Comparison of ENCODE assay signal across 9 mouse cellular contexts in the genomic region with DNA sequence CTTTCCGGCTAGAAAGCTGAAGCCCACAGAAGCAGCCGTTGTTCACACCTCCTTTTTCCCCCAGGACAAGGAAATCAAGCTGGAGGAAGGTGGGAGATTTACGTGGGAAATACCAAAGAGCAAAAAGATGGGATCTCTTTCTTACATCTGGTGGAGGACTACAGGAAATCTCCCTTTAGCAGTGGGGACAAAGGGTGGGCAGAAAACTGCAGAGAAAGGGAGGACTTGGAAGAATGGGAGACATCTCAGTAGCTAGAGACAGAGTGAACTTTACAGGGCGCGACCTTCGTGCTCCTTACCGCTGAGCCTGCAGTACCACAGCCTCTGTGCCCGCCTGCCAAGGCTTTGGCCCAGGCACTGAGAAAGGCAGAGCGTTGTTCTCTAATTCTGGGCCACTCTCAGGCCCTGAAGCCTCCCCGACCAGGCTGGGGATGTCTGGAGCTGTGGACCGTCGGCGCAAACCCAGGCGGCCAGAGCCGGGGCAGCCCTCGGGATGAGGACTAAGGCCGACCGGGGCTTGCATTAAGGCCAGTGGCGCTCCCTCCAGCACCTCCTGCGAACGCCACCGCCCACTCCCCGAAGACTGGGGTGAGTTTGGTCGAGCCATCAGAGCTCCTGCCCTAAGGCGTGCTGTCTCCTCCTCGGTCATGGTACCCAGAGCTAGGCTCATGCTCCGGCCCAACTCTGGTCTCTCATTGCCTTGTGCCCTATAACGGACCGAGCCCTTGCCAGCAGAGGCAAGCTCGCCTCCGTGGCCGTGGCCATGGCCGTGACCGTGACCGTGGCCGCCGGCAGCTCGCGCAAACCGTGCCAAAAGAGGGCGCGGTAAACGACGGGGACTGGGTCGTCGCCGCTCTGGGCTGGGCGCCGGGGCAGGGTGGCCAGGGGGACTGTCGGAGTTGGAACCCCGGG. TPM values are rescaled to one million over a fixed set of nuclear protein-coding genes. Genes with fewer than 3 reads are reported as not detected.
A peak's percentile ranks its signal among the peaks of the same experiment; 100 is the strongest.
DNase-seq lines count a peak whose midpoint lies in the region; ATAC-seq and TF ChIP-seq lines count a peak whose summit lies in the region.
"Had no signal": no experiment of that assay in that cellular context is flagged by ENCODE, and none has a peak within 500 bp of the region (broad histone marks: within the 10 kb centered on the region; RNA-seq: fewer than 3 reads in every experiment).

No protein-coding gene starts in this region.

- ATAC-seq in heart, embryonic 15.5 days (replicated peaks; ENCODE audit: insufficient number of reproducible peaks, insufficient read depth, low FRiP score, low read depth): no peak
- ATAC-seq in forebrain, postnatal 0 days: no peak
- peak; percentile 15; the same call in 1 of the 2 replicates for ATAC-seq in midbrain, embryonic 11.5 days (ENCODE audit: low FRiP score)
- no peak for ATAC-seq in granulocyte monocyte progenitor cell, adult 5-6 weeks (replicated peaks; ENCODE audit: poor library complexity, severe bottlenecking)
- ATAC-seq in erythroblast, adult 5-6 weeks (replicated peaks; ENCODE audit: low FRiP score, poor library complexity, severe bottlenecking): no peak

- no peaks in the 10 kb centered on the region for H3K9me3 ChIP-seq in heart, embryonic 15.5 days (replicated peaks)
- no peaks in the 10 kb centered on the region for H3K9me3 ChIP-seq in MEL (replicated peaks; ENCODE audit: insufficient read depth, low read length)
- no peaks in the 10 kb centered on the region for H3K9me3 ChIP-seq in forebrain, postnatal 0 days (ENCODE audit: low read length)
- no peaks in the 10 kb centered on the region for H3K9me3 ChIP-seq in midbrain, embryonic 11.5 days (ENCODE audit: control insufficient read depth, low read length)

- no peak for TF ChIP-seq POLR2A in MEL (IDR thresholded peaks at IDR 0.05; ENCODE audit: control insufficient read depth in 1 of 2, insufficient read depth in 1 of 2, low read depth in 1 of 2, low read length in 2 of 2, poor library complexity in 1 of 2)

- H3K4me3 ChIP-seq in heart, embryonic 15.5 days: peak overlapping the region; percentile 55
- H3K4me3 ChIP-seq in MEL (ENCODE audit: control insufficient read depth in 1 of 2, insufficient read depth in 1 of 2, low read depth in 2 of 2, low read length in 2 of 2): peak overlapping the region in 1 of 2 experiments; percentile 56; a peak in 2 of 4 replicates
- peak overlapping the region; percentile 40 for H3K4me3 ChIP-seq in forebrain, postnatal 0 days (ENCODE audit: low read depth, low read length)
- peak overlapping the region; percentile 37 for H3K4me3 ChIP-seq in midbrain, embryonic 11.5 days (ENCODE audit: low read depth, low read length)

- H3K27me3 ChIP-seq in heart, embryonic 15.5 days: peaks cover 76% of the 10 kb centered on the region
- H3K27me3 ChIP-seq in MEL (ENCODE audit: control insufficient read depth in 1 of 2, insufficient read depth in 2 of 2, low read length in 2 of 2): peaks cover 0 to 7% of the 10 kb centered on the region in 2 experiments; a peak in 1 of 4 replicates
- H3K27me3 ChIP-seq in forebrain, postnatal 0 days (ENCODE audit: insufficient read depth, low read length): peaks cover 60% of the 10 kb centered on the region
- peaks cover 89% of the 10 kb centered on the region for H3K27me3 ChIP-seq in midbrain, embryonic 11.5 days (ENCODE audit: control insufficient read depth, insufficient read depth, low read length)

- no peaks in the 10 kb centered on the region for H3K36me3 ChIP-seq in heart, embryonic 15.5 days
- peaks cover 0 to 2% of the 10 kb centered on the region in 2 experiments; a peak in 2 of 4 replicates for H3K36me3 ChIP-seq in MEL (ENCODE audit: control insufficient read depth in 1 of 2, insufficient read depth in 2 of 2, low read length in 2 of 2)
- H3K36me3 ChIP-seq in forebrain, postnatal 0 days (ENCODE audit: insufficient read depth): no peaks in the 10 kb centered on the region
- H3K36me3 ChIP-seq in midbrain, embryonic 11.5 days (ENCODE audit: control insufficient read depth, insufficient read depth, low read length): no peaks in the 10 kb centered on the region

- H3K9ac ChIP-seq in heart, embryonic 15.5 days: peak overlapping the region; percentile 71
- H3K9ac ChIP-seq in MEL (ENCODE audit: control insufficient read depth, low read depth, low read length, poor library complexity, severe bottlenecking): peak overlapping the region; percentile 52; the same call in 1 of the 2 replicates
- H3K9ac ChIP-seq in forebrain, postnatal 0 days: peak overlapping the region; percentile 41; the same call in 1 of the 2 replicates
- H3K9ac ChIP-seq in midbrain, embryonic 11.5 days (ENCODE audit: low read length): no peak overlapping the region

- intact Hi-C loops in heart, postnatal 14 days (cut with DNase I): loop anchor here (5.0 kb wide), 1 partner anchor 40 kb away; no protein-coding TSS in a partner anchor

- no peak for TF ChIP-seq RAD21 in MEL (IDR thresholded peaks at IDR 0.05; ENCODE audit: low read depth, low read length)

- no peaks in the 10 kb centered on the region; the same call in 1 of the 2 replicates for H3K79me2 ChIP-seq in MEL (ENCODE audit: control insufficient read depth, insufficient read depth, low read length, poor library complexity)

- DNase-seq in heart, postnatal 14 days: no peak
- DNase-seq in MEL (ENCODE audit: low read depth, low spot score) (no peak), MN1 (ENCODE audit: low spot score) (no peak)
- DNase-seq in forebrain, postnatal 0 days: no peak
- peak; percentile 94 for DNase-seq in midbrain, embryonic 11.5 days (ENCODE audit: low spot score, missing footprints)

- 0 out of 2 replicates have a peak overlapping the region, but pooled peaks have one; percentile 2 for H3K27ac ChIP-seq in heart, embryonic 15.5 days
- H3K27ac ChIP-seq in MEL (ENCODE audit: control insufficient read depth, low read depth, low read length): no peak overlapping the region
- H3K27ac ChIP-seq in forebrain, postnatal 0 days (ENCODE audit: low read depth, low read length): no peak overlapping the region
- H3K27ac ChIP-seq in midbrain, embryonic 11.5 days (ENCODE audit: low read depth, low read length): no peak overlapping the region

- peak overlapping the region; percentile 89 for H3K4me2 ChIP-seq in heart, embryonic 15.5 days
- peak overlapping the region; percentile 68 for H3K4me2 ChIP-seq in forebrain, postnatal 0 days (ENCODE audit: low read depth)
- peak overlapping the region; percentile 60 for H3K4me2 ChIP-seq in midbrain, embryonic 11.5 days

- WGBS in heart, embryonic 15.5 days: 15% methylated on average over 51 of the region's 51 CpGs
- WGBS in forebrain, postnatal 0 days: 6% methylated on average over 51 of the region's 51 CpGs
- 3% methylated on average over 51 of the region's 51 CpGs for WGBS in midbrain, embryonic 11.5 days

- no peak for TF ChIP-seq CTCF in MEL (IDR thresholded peaks at IDR 0.05 in 2 of 3, conservative IDR thresholded peaks at IDR 0.05 in 1 of 3; ENCODE audit: control insufficient read depth in 1 of 3, insufficient read depth in 1 of 3, low read depth in 2 of 3, low read length in 3 of 3, poor library complexity in 1 of 3, severe bottlenecking in 1 of 3)
- no peak for TF ChIP-seq CTCF in forebrain, postnatal 0 days (IDR thresholded peaks at IDR 0.05; ENCODE audit: low read depth)

- no peak for TF ChIP-seq EP300 in MEL (IDR thresholded peaks at IDR 0.05; ENCODE audit: low read depth in 1 of 2, low read length in 2 of 2)

- peaks cover 87% of the 10 kb centered on the region for H3K4me1 ChIP-seq in heart, embryonic 15.5 days (replicated peaks)
- H3K4me1 ChIP-seq in MEL (ENCODE audit: control insufficient read depth in 1 of 2, insufficient read depth in 2 of 2, low read length in 2 of 2): peaks cover 0 to 14% of the 10 kb centered on the region in 2 experiments; a peak in 2 of 4 replicates
- peaks cover 27% of the 10 kb centered on the region for H3K4me1 ChIP-seq in forebrain, postnatal 0 days (ENCODE audit: insufficient read depth)
- peaks cover 20% of the 10 kb centered on the region for H3K4me1 ChIP-seq in midbrain, embryonic 11.5 days (ENCODE audit: control insufficient read depth, insufficient read depth, low read length)

RNA-seq across cellular contexts. Expression of gene Ankrd63, which starts 1.5 kb away (rescaled TPM):
- polyA plus RNA-seq in heart, embryonic 15.5 days (2015; fragmentation: Nextera tagmentation; extraction: Ambion mirVana): 2.7 and 3.6 TPM in 2 replicates
- 1 to 10 TPM; 1.7 to 2.8 TPM for total RNA-seq in heart, postnatal 14 days (2021)
- total RNA-seq in MEL (2012; rRNA removed): 0.08 and 0.10 TPM in 2 replicates
- under 1 TPM in 1 of 2 experiments, not detected in 1; 0.53 TPM for polyA plus RNA-seq in MEL (2012; ENCODE audit: insufficient read depth in 1 of 2, insufficient read length in 2 of 2, low read depth in 1 of 2, low replicate concordance in 2 of 2, missing spikeins in 1 of 2)
- 1.1 and 2.0 TPM in 2 replicates for total RNA-seq in forebrain, postnatal 0 days (2014; rRNA removed)
- 0.62 and 0.64 TPM in 2 replicates for polyA plus RNA-seq in forebrain, postnatal 0 days (2015; fragmentation: Nextera tagmentation; extraction: Ambion mirVana)
- not detected in 2 replicates for polyA plus RNA-seq in midbrain, embryonic 11.5 days (2014; fragmentation: Nextera tagmentation; extraction: Ambion mirVana)
- 0.77 and 1.0 TPM in 2 replicates for total RNA-seq in granulocyte monocyte progenitor cell, adult 5-6 weeks (2014; fragmentation: Nextera tagmentation)
- total RNA-seq in granulocyte monocyte progenitor cell, adult 5-6 weeks (2017): 0.62 and 0.69 TPM in 2 replicates
- 0.19 TPM in 1 of 2 replicates, not detected in the other for total RNA-seq in erythroblast, adult 5-6 weeks (2015; ENCODE audit: low replicate concordance)
- 0.14 TPM in 1 of 2 replicates, not detected in the other for total RNA-seq in erythroblast, adult 5-6 weeks (2017; ENCODE audit: low replicate concordance)

RNA-seq across cellular contexts. Expression of gene Plcb2, which starts 26.0 kb away (rescaled TPM):
- polyA plus RNA-seq in heart, embryonic 15.5 days (2015; fragmentation: Nextera tagmentation; extraction: Ambion mirVana): 3.2 and 3.8 TPM in 2 replicates
- total RNA-seq in heart, postnatal 14 days (2021): 1 to 10 TPM; 2.4 to 2.7 TPM
- total RNA-seq in MEL (2012; rRNA removed): 6.4 and 7.4 TPM in 2 replicates
- 10 to 100 TPM in 1 of 2 experiments, not detected in 1; 21.2 TPM for polyA plus RNA-seq in MEL (2012; ENCODE audit: insufficient read depth in 1 of 2, insufficient read length in 2 of 2, low read depth in 1 of 2, low replicate concordance in 2 of 2, missing spikeins in 1 of 2)
- 0.92 and 1.1 TPM in 2 replicates for total RNA-seq in forebrain, postnatal 0 days (2014; rRNA removed)
- polyA plus RNA-seq in forebrain, postnatal 0 days (2015; fragmentation: Nextera tagmentation; extraction: Ambion mirVana): 0.52 and 0.83 TPM in 2 replicates
- polyA plus RNA-seq in midbrain, embryonic 11.5 days (2014; fragmentation: Nextera tagmentation; extraction: Ambion mirVana): 0.20 and 0.33 TPM in 2 replicates
- 99.1 and 108 TPM in 2 replicates for total RNA-seq in granulocyte monocyte progenitor cell, adult 5-6 weeks (2014; fragmentation: Nextera tagmentation)
- total RNA-seq in granulocyte monocyte progenitor cell, adult 5-6 weeks (2017): 54.3 and 70.7 TPM in 2 replicates
- 30.7 and 38.9 TPM in 2 replicates for total RNA-seq in erythroblast, adult 5-6 weeks (2015; ENCODE audit: low replicate concordance)
- 13.7 and 17.6 TPM in 2 replicates for total RNA-seq in erythroblast, adult 5-6 weeks (2017; ENCODE audit: low replicate concordance)

RNA-seq across cellular contexts. Expression of gene Pak6, which starts 39.1 kb away (rescaled TPM):
- 10.1 and 11.0 TPM in 2 replicates for polyA plus RNA-seq in heart, embryonic 15.5 days (2015; fragmentation: Nextera tagmentation; extraction: Ambion mirVana)
- 10 to 100 TPM in 1 of 2 experiments, 1 to 10 TPM in 1; 7.8 to 10.9 TPM for total RNA-seq in heart, postnatal 14 days (2021)
- total RNA-seq in MEL (2012; rRNA removed): 14.2 and 25.4 TPM in 2 replicates
- 10 to 100 TPM in 1 of 2 experiments, not detected in 1; 25.9 TPM for polyA plus RNA-seq in MEL (2012; ENCODE audit: insufficient read depth in 1 of 2, insufficient read length in 2 of 2, low read depth in 1 of 2, low replicate concordance in 2 of 2, missing spikeins in 1 of 2)
- total RNA-seq in forebrain, postnatal 0 days (2014; rRNA removed): 71.4 and 84.4 TPM in 2 replicates
- polyA plus RNA-seq in forebrain, postnatal 0 days (2015; fragmentation: Nextera tagmentation; extraction: Ambion mirVana): 39.6 and 61.9 TPM in 2 replicates
- polyA plus RNA-seq in midbrain, embryonic 11.5 days (2014; fragmentation: Nextera tagmentation; extraction: Ambion mirVana): 1.2 and 1.4 TPM in 2 replicates
- total RNA-seq in granulocyte monocyte progenitor cell, adult 5-6 weeks (2014; fragmentation: Nextera tagmentation): 0.32 TPM in 1 of 2 replicates, not detected in the other
- 0.05 TPM in 1 of 2 replicates, not detected in the other for total RNA-seq in granulocyte monocyte progenitor cell, adult 5-6 weeks (2017)
- total RNA-seq in erythroblast, adult 5-6 weeks (2015; ENCODE audit: low replicate concordance): not detected in 2 replicates
- 0.77 TPM in 1 of 2 replicates, not detected in the other for total RNA-seq in erythroblast, adult 5-6 weeks (2017; ENCODE audit: low replicate concordance)
- total RNA-seq: hematopoietic stem cell, adult 5-6 weeks had no signal

RNA-seq across cellular contexts. Expression of gene Inafm2, which starts 43.3 kb away (rescaled TPM):
- polyA plus RNA-seq in heart, embryonic 15.5 days (2015; fragmentation: Nextera tagmentation; extraction: Ambion mirVana): 42.1 and 44.7 TPM in 2 replicates
- total RNA-seq in heart, postnatal 14 days (2021): 10 to 100 TPM; 36.2 to 38.6 TPM
- 6.7 and 8.6 TPM in 2 replicates for total RNA-seq in MEL (2012; rRNA removed)
- 10 to 100 TPM in 1 of 2 experiments, not detected in 1; 14.5 TPM for polyA plus RNA-seq in MEL (2012; ENCODE audit: insufficient read depth in 1 of 2, insufficient read length in 2 of 2, low read depth in 1 of 2, low replicate concordance in 2 of 2, missing spikeins in 1 of 2)
- total RNA-seq in forebrain, postnatal 0 days (2014; rRNA removed): 13.8 and 14.2 TPM in 2 replicates
- 15.7 and 17.2 TPM in 2 replicates for polyA plus RNA-seq in forebrain, postnatal 0 days (2015; fragmentation: Nextera tagmentation; extraction: Ambion mirVana)
- polyA plus RNA-seq in midbrain, embryonic 11.5 days (2014; fragmentation: Nextera tagmentation; extraction: Ambion mirVana): 36.0 and 39.9 TPM in 2 replicates
- 27.9 and 30.3 TPM in 2 replicates for total RNA-seq in granulocyte monocyte progenitor cell, adult 5-6 weeks (2014; fragmentation: Nextera tagmentation)
- total RNA-seq in granulocyte monocyte progenitor cell, adult 5-6 weeks (2017): 15.0 and 24.8 TPM in 2 replicates
- 6.5 and 10.4 TPM in 2 replicates for total RNA-seq in erythroblast, adult 5-6 weeks (2015; ENCODE audit: low replicate concordance)
- 3.5 and 4.6 TPM in 2 replicates for total RNA-seq in erythroblast, adult 5-6 weeks (2017; ENCODE audit: low replicate concordance)
